Mouse (Mus musculus) C2C12 (cell line): ENCODE results near the gene Acads.

ENCODE experiments used
- CTCF ChIP-seq: IDR thresholded peaks from one replicate; pipeline ENCODE4 v1.5.1; 2011; ENCODE audit not compliant: control insufficient read depth, insufficient read depth, insufficient read length
- MYOD1 ChIP-seq: IDR thresholded peaks from one replicate; pipeline ENCODE4 v1.6.1; 2011; ENCODE audit warnings: low read depth; ENCODE audit not compliant: control insufficient read depth, insufficient read length

DNA sequence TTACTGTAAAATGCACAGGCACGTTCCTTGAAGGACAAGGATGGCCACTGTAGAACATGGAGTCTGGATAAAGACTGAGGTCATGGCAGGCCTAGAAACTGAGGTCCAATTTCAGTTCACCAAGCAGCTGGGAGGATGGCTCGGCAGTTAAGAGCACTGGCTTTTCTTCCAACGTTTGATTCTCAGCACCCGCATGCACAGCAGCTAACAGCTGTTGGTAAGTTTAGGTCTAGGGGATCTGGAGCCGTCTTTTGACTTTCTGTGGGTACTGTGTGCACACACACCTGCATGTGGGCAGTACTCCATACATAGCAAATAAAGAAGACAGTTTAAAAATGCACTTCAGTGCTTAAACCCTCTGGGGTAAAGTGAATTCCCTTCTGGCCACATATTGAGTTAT lies 37.5 kb downstream of the Acads start:
- TF ChIP-seq MYOD1, result no peak
- TF ChIP-seq CTCF, result no peak
